Mouse (Mus musculus) olfactory bulb, adult 2 months (tissue): ENCODE results near the gene Olig2.

Source experiments
- CTCF ChIP-seq: fragments of 200-500 bp; IDR thresholded peaks from 2 replicates; pipeline ENCODE4 v1.5.1; 2012; ENCODE audit warnings: low read depth, mild to moderate bottlenecking, low read length, moderate library complexity; ENCODE audit not compliant: insufficient read depth
- POLR2A ChIP-seq: fragments of 200-500 bp; IDR thresholded peaks from 2 replicates; pipeline ENCODE4 v1.6.1; 2012; ENCODE audit warnings: mild to moderate bottlenecking, low read depth, low read length, moderate library complexity; ENCODE audit not compliant: insufficient read depth

- TF ChIP-seq CTCF = no peak
- no peak for TF ChIP-seq POLR2A
Observed at GRCm38 (mm10) chr16:91226883-91227759, 1.9 kb downstream of the Olig2 start.
